Mouse (Mus musculus) intestine, embryonic 16.5 days (tissue): ENCODE measurements at regions not wholly inside any gene's neighbourhood (a gene's known extent, or its start where the extent isn't known, plus 50 kb on each side); places are given as distances from the start of the nearest gene placed in this dataset.

ENCODE experiments used
- ATAC-seq: fragments of 200-750 bp; cut with Nextera tagmentation; 2 replicates; pipeline ENCODE4 v1.8.0; 2017; ENCODE audit warnings: moderate TSS enrichment, moderate library complexity
- H3K27ac ChIP-seq: fragments of 300-500 bp; sonication (generic); 2 replicates; pipeline ENCODE4 v1.5.1; 2014; ENCODE audit warnings: mild to moderate bottlenecking, low read length
- H3K27me3 ChIP-seq: fragments of 300-500 bp; sonication (generic); replicated peaks from 2 replicates; pipeline ENCODE4 v1.6.1; 2014; ENCODE audit warnings: low read length, control low read depth, mixed read lengths; ENCODE audit not compliant: control insufficient read depth, insufficient read depth
- H3K36me3 ChIP-seq: fragments of 300-500 bp; sonication (generic); 2 replicates; pipeline ENCODE4 v1.6.1; 2014; ENCODE audit warnings: low read length, control low read depth; ENCODE audit not compliant: control insufficient read depth, insufficient read depth
- H3K4me1 ChIP-seq: fragments of 300-500 bp; sonication (generic); 2 replicates; pipeline ENCODE4 v1.6.1; 2014; ENCODE audit warnings: low read length, control low read depth, mixed read lengths; ENCODE audit not compliant: control insufficient read depth, insufficient read depth
- H3K4me2 ChIP-seq: fragments of 300-500 bp; sonication (generic); 2 replicates; pipeline ENCODE4 v1.6.1; 2014; ENCODE audit warnings: low read depth, low read length, control low read depth
- H3K4me3 ChIP-seq: fragments of 300-500 bp; sonication (generic); 2 replicates; pipeline ENCODE4 v1.5.1; 2014; ENCODE audit warnings: mild to moderate bottlenecking, low read length
- H3K9ac ChIP-seq: fragments of 300-500 bp; sonication (generic); 2 replicates; pipeline ENCODE4 v1.6.1; 2014; ENCODE audit warnings: low read depth, low read length
- H3K9me3 ChIP-seq: fragments of 300-500 bp; sonication (generic); 2 replicates; pipeline ENCODE4 v1.6.1; 2016; ENCODE audit warnings: low read length, control low read depth; ENCODE audit not compliant: control insufficient read depth
- WGBS: fragments of 180-500 bp; shearing (Covaris S2); extraction: QIAGEN DNeasy Blood & Tissue Kit; methylation state at CpG from one replicate; pipeline ENCODE4 v1.1.7; 2014; 5-methylcytosine and 5-hydroxymethylcytosine counted together

GRCm38 (mm10) chr15:31741686-31742085 is 140.0 kb downstream of the Fam173b start:
- H3K27ac ChIP-seq = no peak overlapping the region
- no peak overlapping the region for H3K4me3 ChIP-seq
- 59% methylated on average over 4 of the region's 4 CpGs for WGBS
- H3K9ac ChIP-seq = no peak overlapping the region
- H3K4me2 ChIP-seq = no peak overlapping the region
- H3K4me1 ChIP-seq = no peaks in the 10 kb centered on the region
- H3K27me3 ChIP-seq = no peaks in the 10 kb centered on the region
- H3K9me3 ChIP-seq = no peaks in the 10 kb centered on the region
- H3K36me3 ChIP-seq = no peaks in the 10 kb centered on the region
- no peak for ATAC-seq

DNA sequence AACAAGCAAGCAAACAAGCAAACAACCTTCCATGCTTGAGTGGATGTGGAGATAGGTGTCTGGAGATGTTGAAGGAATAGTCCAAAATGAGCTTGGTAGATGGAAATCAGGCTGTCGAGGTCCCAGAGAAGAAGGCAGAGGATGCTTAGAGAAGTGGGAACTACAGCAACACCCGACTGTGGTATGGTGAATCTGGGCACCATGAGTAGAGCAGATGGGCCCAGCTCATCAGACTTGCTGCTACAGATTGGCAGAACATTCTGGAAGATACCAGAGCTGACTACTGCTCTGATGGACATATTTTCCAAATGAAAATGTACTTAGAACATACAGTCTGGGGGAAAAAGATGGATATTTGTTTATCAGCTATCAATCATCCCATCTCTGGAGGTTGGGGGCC is 142.9 kb downstream of the Fam173b start:
- H3K4me1 ChIP-seq = no peaks in the 10 kb centered on the region

GRCm38 (mm10) chr15:31752632-31753031 is 151.0 kb downstream of the Fam173b start:
- Histone ChIP-seq H3K9me3 (no peaks in the 10 kb centered on the region), H3K27ac (no peak overlapping the region), H3K36me3 (no peaks in the 10 kb centered on the region), H3K4me2 (no peak overlapping the region), H3K4me3 (no peak overlapping the region), H3K27me3 (no peaks in the 10 kb centered on the region), H3K9ac (no peak overlapping the region), H3K4me1 (no peaks in the 10 kb centered on the region)
- ATAC-seq = no peak
- WGBS = 72% methylated on average over 2 of the region's 2 CpGs

More for the DNA sequence above, 142.9 kb downstream of the Fam173b start:
- Histone ChIP-seq H3K4me2 (no peak overlapping the region), H3K9me3 (no peaks in the 10 kb centered on the region), H3K27ac (no peak overlapping the region), H3K27me3 (no peaks in the 10 kb centered on the region), H3K36me3 (no peaks in the 10 kb centered on the region), H3K4me3 (no peak overlapping the region), H3K9ac (no peak overlapping the region)
- no peak for ATAC-seq
- WGBS = 79% methylated on average over 2 of the region's 2 CpGs

GRCm38 (mm10) chr15:31753578-31754281 is 152.1 kb downstream of the Fam173b start:
- no peak overlapping the region for H3K27ac ChIP-seq
- H3K36me3 ChIP-seq = no peaks in the 10 kb centered on the region
- H3K4me1 ChIP-seq = no peaks in the 10 kb centered on the region
- H3K9ac ChIP-seq = no peak overlapping the region
- no peak overlapping the region for H3K4me2 ChIP-seq
- no peak overlapping the region for H3K4me3 ChIP-seq
- no peaks in the 10 kb centered on the region for H3K27me3 ChIP-seq
- peak; percentile 33; the same call in 1 of the 2 replicates for ATAC-seq
- 35% methylated on average over 14 of the region's 14 CpGs for WGBS
- H3K9me3 ChIP-seq = no peaks in the 10 kb centered on the region

- H3K4me1 ChIP-seq = no peaks in the 10 kb centered on the region
- ATAC-seq = no peak
- no peaks in the 10 kb centered on the region for H3K36me3 ChIP-seq
- WGBS = 77% methylated on average over 12 of the region's 12 CpGs
- no peak overlapping the region for H3K27ac ChIP-seq
- H3K4me3 ChIP-seq = no peak overlapping the region
- H3K4me2 ChIP-seq = no peak overlapping the region
- no peak overlapping the region for H3K9ac ChIP-seq
- H3K9me3 ChIP-seq = no peaks in the 10 kb centered on the region
- H3K27me3 ChIP-seq = no peaks in the 10 kb centered on the region
Measured at GRCm38 (mm10) chr15:31768959-31769844, 167.6 kb downstream of the Fam173b start.

GRCm38 (mm10) chr15:31783081-31783480 is 181.4 kb downstream of the Fam173b start:
- Histone ChIP-seq H3K27ac (no peak overlapping the region), H3K36me3 (no peaks in the 10 kb centered on the region), H3K4me2 (no peak overlapping the region), H3K4me3 (no peak overlapping the region), H3K27me3 (no peaks in the 10 kb centered on the region), H3K4me1 (no peaks in the 10 kb centered on the region), H3K9ac (no peak overlapping the region), H3K9me3 (no peaks in the 10 kb centered on the region)
- no peak for ATAC-seq
- WGBS = 89% methylated on average over 2 of the region's 2 CpGs

DNA sequence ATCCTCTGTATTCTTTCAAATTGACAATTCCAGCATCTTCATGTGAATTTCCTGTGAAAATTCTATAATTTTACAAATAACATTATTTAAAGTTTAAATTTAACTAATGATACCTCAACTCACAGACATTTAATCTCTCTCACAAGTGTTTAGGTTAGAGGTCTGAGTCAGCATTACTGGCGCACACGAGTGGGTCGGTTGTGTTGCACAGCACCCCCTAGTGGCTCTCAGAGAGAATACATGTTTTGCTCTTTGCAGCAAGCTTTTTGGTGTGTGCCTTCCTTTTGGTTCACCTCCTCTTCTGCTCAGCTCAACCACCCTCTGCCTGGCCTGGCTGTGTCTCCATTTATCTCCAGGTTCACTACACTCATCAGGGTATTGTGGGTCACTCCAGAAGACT is 183.4 kb downstream of the Fam173b start:
- Histone ChIP-seq H3K27me3 (no peaks in the 10 kb centered on the region), H3K9me3 (no peaks in the 10 kb centered on the region), H3K4me1 (no peaks in the 10 kb centered on the region), H3K4me3 (no peak overlapping the region), H3K27ac (no peak overlapping the region), H3K9ac (no peak overlapping the region), H3K4me2 (no peak overlapping the region), H3K36me3 (no peaks in the 10 kb centered on the region)
- ATAC-seq = no peak
- WGBS = 75% methylated on average over 3 of the region's 3 CpGs

DNA sequence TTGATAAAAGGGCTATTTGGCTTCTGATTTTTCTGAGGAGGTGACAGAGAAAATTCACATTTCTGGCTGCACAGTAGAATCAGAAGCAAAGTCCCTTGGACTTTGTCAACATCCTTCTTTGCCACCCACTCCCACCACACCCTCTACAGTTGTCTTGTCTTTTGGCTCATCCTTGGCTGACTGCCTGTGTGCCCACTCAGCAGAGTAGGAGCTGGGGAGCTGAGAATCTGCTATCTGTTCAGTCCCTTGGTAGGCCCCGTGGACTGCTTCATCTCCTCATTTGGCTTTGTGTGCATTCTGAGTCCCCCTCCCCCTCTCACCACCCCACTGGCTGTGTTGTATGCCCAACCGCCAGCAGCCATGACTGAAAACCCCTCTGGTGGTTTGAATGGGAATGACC is 197.2 kb downstream of the Fam173b start:
- no peak overlapping the region for H3K4me3 ChIP-seq
- H3K36me3 ChIP-seq = no peaks in the 10 kb centered on the region
- H3K9ac ChIP-seq = no peak overlapping the region
- H3K4me1 ChIP-seq = no peaks in the 10 kb centered on the region
- H3K4me2 ChIP-seq = no peak overlapping the region
- H3K27ac ChIP-seq = no peak overlapping the region
- 88% methylated on average over 2 of the region's 2 CpGs for WGBS
- no peak for ATAC-seq
- H3K27me3 ChIP-seq = no peaks in the 10 kb centered on the region
- H3K9me3 ChIP-seq = no peaks in the 10 kb centered on the region

DNA sequence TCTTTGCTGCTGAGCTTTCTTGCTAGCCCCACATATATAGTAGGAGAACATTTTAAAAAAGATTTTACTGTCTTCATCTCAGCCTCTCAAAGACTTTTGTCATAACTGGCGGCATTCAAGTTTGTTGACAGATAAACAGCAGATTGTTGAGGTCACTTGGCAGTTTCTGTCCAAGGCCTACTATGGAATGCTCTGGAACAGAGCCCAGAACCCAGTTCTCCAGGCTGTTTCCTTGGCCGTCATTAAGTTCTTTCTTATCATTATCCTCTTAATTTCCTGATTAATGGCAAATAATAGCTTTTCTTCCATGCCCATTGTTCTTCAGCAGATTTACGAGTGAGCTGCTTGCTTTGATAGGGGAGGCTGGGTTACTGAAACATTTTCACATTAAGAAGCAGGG is 203.9 kb downstream of the Fam173b start:
- no peak overlapping the region for H3K4me3 ChIP-seq
- ATAC-seq = no peak
- no peaks in the 10 kb centered on the region for H3K27me3 ChIP-seq
- H3K4me2 ChIP-seq = no peak overlapping the region
- H3K9ac ChIP-seq = no peak overlapping the region
- no peaks in the 10 kb centered on the region for H3K4me1 ChIP-seq
- 45% methylated on average over 3 of the region's 3 CpGs for WGBS
- H3K36me3 ChIP-seq = no peaks in the 10 kb centered on the region
- H3K27ac ChIP-seq = no peak overlapping the region
- no peaks in the 10 kb centered on the region for H3K9me3 ChIP-seq
